ENCODE assay signal across 29 mouse cellular contexts in genomic region chr3:38104418-38104817, GRCm38 (mm10).
"Had no signal": no experiment of that assay in that cellular context is flagged by ENCODE, and none has a peak within 500 bp of the region (broad histone marks: within the 10 kb centered on the region; RNA-seq: fewer than 3 reads in every experiment).

No protein-coding gene starts in this region.

- ATAC-seq: liver, embryonic 12.5 days; midbrain, embryonic 13.5 days; midbrain, embryonic 15.5 days; midbrain, embryonic 16.5 days had no signal

- H3K27me3 ChIP-seq: limb, embryonic 12.5 days; limb, embryonic 13.5 days; limb, embryonic 15.5 days; liver, embryonic 12.5 days; liver, embryonic 13.5 days; liver, embryonic 15.5 days; lung, embryonic 15.5 days; megakaryocyte, embryonic 14.5 days; midbrain, embryonic 12.5 days; midbrain, embryonic 13.5 days; midbrain, embryonic 15.5 days; neural tube, embryonic 12.5 days had no signal

- H3K4me2 ChIP-seq: limb, embryonic 12.5 days; limb, embryonic 13.5 days; limb, embryonic 15.5 days; liver, embryonic 12.5 days; liver, embryonic 13.5 days; liver, embryonic 15.5 days; lung, embryonic 14.5 days; lung, embryonic 15.5 days; midbrain, embryonic 11.5 days; midbrain, embryonic 12.5 days; midbrain, embryonic 13.5 days; midbrain, embryonic 15.5 days; neural tube, embryonic 12.5 days had no signal

- H3K4me1 ChIP-seq: limb, embryonic 10.5 days; limb, embryonic 12.5 days; limb, embryonic 13.5 days; limb, embryonic 15.5 days; liver, embryonic 12.5 days; liver, embryonic 13.5 days; liver, embryonic 15.5 days; lung, embryonic 15.5 days; midbrain, embryonic 10.5 days; midbrain, embryonic 12.5 days; midbrain, embryonic 13.5 days; midbrain, embryonic 15.5 days; neural tube, embryonic 12.5 days had no signal

- H3K4me3 ChIP-seq: left cerebral cortex, adult 2 months; limb, embryonic 10.5 days; limb, embryonic 12.5 days; limb, embryonic 13.5 days; limb, embryonic 15.5 days; liver, embryonic 12.5 days; liver, embryonic 13.5 days; liver, embryonic 15.5 days; lung, embryonic 15.5 days; midbrain, embryonic 10.5 days; midbrain, embryonic 12.5 days; midbrain, embryonic 13.5 days; midbrain, embryonic 15.5 days; myocyte; neural tube, embryonic 12.5 days had no signal

- H3K27ac ChIP-seq: left cerebral cortex, adult 2 months; limb, embryonic 10.5 days; limb, embryonic 12.5 days; limb, embryonic 13.5 days; limb, embryonic 15.5 days; liver, embryonic 12.5 days; liver, embryonic 13.5 days; liver, embryonic 14.5 days; liver, embryonic 15.5 days; lung, embryonic 15.5 days; macrophage; midbrain, embryonic 10.5 days; midbrain, embryonic 12.5 days; midbrain, embryonic 13.5 days; midbrain, embryonic 15.5 days; neural tube, embryonic 12.5 days had no signal

- DNase-seq: left cerebral cortex, postnatal 4 days; liver; liver, embryonic 13.5 days; lung, adult 18-20 months; lung, adult 2 months; lung, postnatal 14 days; lung, postnatal 36 days; lung, postnatal 4 days; midbrain, embryonic 14.5 days had no signal

- H3K36me3 ChIP-seq: limb, embryonic 10.5 days; limb, embryonic 12.5 days; limb, embryonic 13.5 days; limb, embryonic 15.5 days; liver, embryonic 12.5 days; liver, embryonic 13.5 days; liver, embryonic 15.5 days; lung, embryonic 15.5 days; midbrain, embryonic 10.5 days; midbrain, embryonic 12.5 days; midbrain, embryonic 13.5 days; midbrain, embryonic 15.5 days; neural tube, embryonic 12.5 days had no signal

- H3K9ac ChIP-seq: limb, embryonic 12.5 days; limb, embryonic 13.5 days; limb, embryonic 15.5 days; liver, embryonic 12.5 days; liver, embryonic 13.5 days; liver, embryonic 14.5 days; liver, embryonic 15.5 days; lung, embryonic 14.5 days; lung, embryonic 15.5 days; midbrain, embryonic 12.5 days; midbrain, embryonic 13.5 days; midbrain, embryonic 15.5 days; neural tube, embryonic 12.5 days had no signal

- H3K9me3 ChIP-seq: limb, embryonic 10.5 days; limb, embryonic 12.5 days; limb, embryonic 13.5 days; limb, embryonic 15.5 days; liver, embryonic 13.5 days; liver, embryonic 15.5 days; lung, embryonic 15.5 days; megakaryocyte, embryonic 14.5 days; midbrain, embryonic 12.5 days; midbrain, embryonic 13.5 days; midbrain, embryonic 15.5 days; neural tube, embryonic 12.5 days had no signal
